Mouse (Mus musculus): ENCODE measurements around the gene Timm8b.

DNA sequence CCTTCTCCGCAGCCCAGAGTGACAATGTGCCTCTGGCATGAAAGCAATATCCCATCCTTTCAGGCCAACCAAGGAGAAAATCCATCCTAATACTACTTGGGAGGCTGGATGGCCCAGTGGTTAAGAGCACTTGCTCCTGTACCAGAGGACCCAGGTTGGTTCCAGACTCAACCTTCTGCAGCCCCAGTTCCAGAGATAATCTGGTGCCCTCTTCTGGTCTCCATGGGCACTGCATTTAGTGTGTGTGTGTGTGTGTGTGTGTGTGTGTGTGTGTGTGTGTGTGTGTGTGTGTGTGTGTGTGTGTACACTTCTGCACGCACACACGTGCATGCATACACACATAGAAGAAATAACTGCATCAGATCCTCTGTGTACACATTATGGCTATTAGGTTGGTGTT is 10.2 kb upstream of the Timm8b start:
- TF ChIP-seq CTCF (IDR thresholded peaks at IDR 0.05; ENCODE audit: low read depth) (peak; percentile 54), EP300 (IDR thresholded peaks at IDR 0.05; ENCODE audit: low read depth) (no peak)
